Mouse (Mus musculus) G1E (cell line): ENCODE measurements around the gene Vps9d1. TPM values are rescaled to one million over a fixed set of nuclear protein-coding genes. Genes with fewer than 3 reads are reported as not detected.

Source experiments
- ATAC-seq: 2 replicates; pipeline ENCODE4 v1.8.0; 2016; ENCODE audit warnings: mild to moderate bottlenecking; ENCODE audit not compliant: insufficient number of reproducible peaks, poor library complexity, low FRiP score, severe bottlenecking; ENCODE audit errors: extremely low read depth
- DNase-seq: peaks from one replicate; pipeline ENCODE4 v3.0.0; 2012; ENCODE audit warnings: low spot score
- H3K27me3 ChIP-seq: 2 replicates; pipeline ENCODE4 v1.6.1; 2012; ENCODE audit warnings: mild to moderate bottlenecking, low read length, inconsistent platforms; ENCODE audit not compliant: insufficient read depth
- H3K36me3 ChIP-seq: replicated peaks from 2 replicates; pipeline ENCODE3; 2012; ENCODE audit warnings: mild to moderate bottlenecking, inconsistent platforms
- H3K4me1 ChIP-seq: 2 replicates; pipeline ENCODE4 v1.6.1; 2012; ENCODE audit warnings: low read depth, low read length, inconsistent platforms, mixed read lengths; ENCODE audit not compliant: insufficient read depth
- H3K4me3 ChIP-seq: 2 replicates; pipeline ENCODE4 v1.5.1; 2012; ENCODE audit warnings: low read depth, mild to moderate bottlenecking, inconsistent platforms, low read length, moderate library complexity, mixed read lengths
- H3K9me3 ChIP-seq: replicated peaks from 2 replicates; pipeline ENCODE4 v1.6.1; 2012; ENCODE audit warnings: inconsistent platforms
- CTCF ChIP-seq: IDR thresholded peaks from 2 replicates; pipeline ENCODE4 v1.5.1; 2012; ENCODE audit warnings: low read depth, low read length, inconsistent platforms, mixed read lengths
- GATA1 ChIP-seq: IDR thresholded peaks from 2 replicates; pipeline ENCODE4 v1.6.1; 2012; ENCODE audit warnings: borderline replicate concordance, low read length, inconsistent platforms, mixed read lengths
- GATA2 ChIP-seq: IDR thresholded peaks from 2 replicates; pipeline ENCODE4 v1.6.1; 2012; ENCODE audit warnings: low read depth, low read length, inconsistent platforms, borderline replicate concordance
- POLR2AphosphoS5 ChIP-seq: IDR thresholded peaks from 2 replicates; pipeline ENCODE4 v1.6.1; 2012; ENCODE audit warnings: low read depth, low read length, inconsistent platforms; ENCODE audit not compliant: insufficient replicate concordance
- TAL1 ChIP-seq: conservative IDR thresholded peaks from 2 replicates; pipeline ENCODE4 v1.6.1; 2012; ENCODE audit warnings: low read depth, low read length, inconsistent platforms, mixed read lengths
- polyA plus RNA-seq: library from polyadenylated mRNA; stranded (reverse); fragments of >175 nt; gene quantifications from 2 replicates; pipeline ENCODE4 v1.2.3, GENCODE M21; 2012
- total RNA-seq, 2 experiments: library from RNA; stranded (forward) in 1 of 2; stranded (reverse) in 1 of 2; fragments of 200-1000 nt in 1 of 2; fragments of >200 nt in 1 of 2; fragmentation: Nextera tagmentation in 1 of 2; gene quantifications; 2 replicates each; pipeline ENCODE4 v1.2.3; 2014 to 2017

The Vps9d1 gene
- total RNA-seq (2014; fragmentation: Nextera tagmentation) = 10.5 and 11.1 TPM in 2 replicates
- 6.9 and 8.7 TPM in 2 replicates for total RNA-seq (2017)
- 69.5 and 89.2 TPM in 2 replicates for polyA plus RNA-seq

GRCm38 (mm10) chr8:123254099-123254885 is at the start of gene Vps9d1, which contains the start of gene Zfp276:
Gene Vps9d1 (minus strand): TSS chr8:123254348.
Gene Zfp276 (plus strand): TSS chr8:123254195.
- H3K27me3 ChIP-seq = no peaks in the 10 kb centered on the region
- no peak for TF ChIP-seq CTCF
- TF ChIP-seq POLR2AphosphoS5 = no peak
- TF ChIP-seq TAL1 = no peak
- TF ChIP-seq GATA2 = no peak
- no peak for TF ChIP-seq GATA1
- peak within 1 kb of the TSS; percentile 88 for H3K4me3 ChIP-seq
- H3K36me3 ChIP-seq = peaks cover 72% of the 10 kb centered on the region
- no peaks in the 10 kb centered on the region for H3K9me3 ChIP-seq
- ATAC-seq (peak; percentile 73), DNase-seq (peak; percentile 83)
- H3K4me1 ChIP-seq = peaks cover 39% of the 10 kb centered on the region

GRCm38 (mm10) chr8:123298301-123298700 is 44.2 kb upstream of the Vps9d1 start:
- Histone ChIP-seq H3K4me3 (no peak overlapping the region), H3K36me3 (peaks cover 86% of the 10 kb centered on the region), H3K9me3 (no peaks in the 10 kb centered on the region), H3K4me1 (no peaks in the 10 kb centered on the region; the same call in 1 of the 2 replicates), H3K27me3 (no peaks in the 10 kb centered on the region)
- no peak for TF ChIP-seq CTCF
- TF ChIP-seq TAL1 = no peak
- no peak for TF ChIP-seq GATA2
- TF ChIP-seq GATA1 = no peak
- no peak for TF ChIP-seq POLR2AphosphoS5
- ATAC-seq = no peak
- DNase-seq = no peak

- DNase-seq = no peak
- Histone ChIP-seq H3K27me3 (no peaks in the 10 kb centered on the region), H3K9me3 (no peaks in the 10 kb centered on the region), H3K4me1 (no peaks in the 10 kb centered on the region), H3K4me3 (no peak overlapping the region), H3K36me3 (peaks cover 92% of the 10 kb centered on the region)
- no peak for TF ChIP-seq TAL1
- ATAC-seq = no peak
These were observed 38.6 kb upstream of the Vps9d1 start for GRCm38 (mm10) chr8:123292785-123293184.

- Histone ChIP-seq H3K36me3 (peaks cover 92% of the 10 kb centered on the region), H3K4me1 (no peaks in the 10 kb centered on the region), H3K27me3 (no peaks in the 10 kb centered on the region), H3K9me3 (no peaks in the 10 kb centered on the region), H3K4me3 (no peak overlapping the region)
- DNase-seq = no peak
- no peak for ATAC-seq
- TF ChIP-seq POLR2AphosphoS5 (no peak), CTCF (no peak), GATA2 (no peak), TAL1 (no peak), GATA1 (no peak)
These were observed 38.1 kb upstream of the Vps9d1 start for GRCm38 (mm10) chr8:123292281-123292680.

GRCm38 (mm10) chr8:123291716-123292115 is 37.6 kb upstream of the Vps9d1 start:
- no peaks in the 10 kb centered on the region for H3K9me3 ChIP-seq
- no peak for ATAC-seq
- no peaks in the 10 kb centered on the region for H3K27me3 ChIP-seq
- peaks cover 93% of the 10 kb centered on the region for H3K36me3 ChIP-seq
- H3K4me3 ChIP-seq = no peak overlapping the region
- DNase-seq = no peak
- TF ChIP-seq CTCF = no peak
- H3K4me1 ChIP-seq = no peaks in the 10 kb centered on the region

- Histone ChIP-seq H3K9me3 (no peaks in the 10 kb centered on the region), H3K4me3 (no peak overlapping the region), H3K27me3 (no peaks in the 10 kb centered on the region), H3K36me3 (peaks cover 92% of the 10 kb centered on the region), H3K4me1 (no peaks in the 10 kb centered on the region)
- TF ChIP-seq GATA2 (no peak), GATA1 (no peak), POLR2AphosphoS5 (no peak), CTCF (no peak), TAL1 (no peak)
- DNase-seq (no peak), ATAC-seq (no peak)
These were observed 36.5 kb upstream of the Vps9d1 start for GRCm38 (mm10) chr8:123290679-123291078.

- TF ChIP-seq CTCF (0 out of 2 replicates have a peak, but pooled peaks have one; percentile 18), POLR2AphosphoS5 (no peak), GATA1 (no peak)
- no peak for ATAC-seq
- no peaks in the 10 kb centered on the region for H3K4me1 ChIP-seq
- peaks cover 92% of the 10 kb centered on the region for H3K36me3 ChIP-seq
- H3K27me3 ChIP-seq = no peaks in the 10 kb centered on the region
- H3K4me3 ChIP-seq = no peak overlapping the region
- H3K9me3 ChIP-seq = no peaks in the 10 kb centered on the region
- DNase-seq = no peak
These were observed 36.0 kb upstream of the Vps9d1 start for GRCm38 (mm10) chr8:123290166-123290565.
